Mouse (Mus musculus) megakaryocyte, adult 5-6 weeks (primary cell): ENCODE results near the gene Gdpd5. TPM values are rescaled to one million over a fixed set of nuclear protein-coding genes. Genes with fewer than 3 reads are reported as not detected.

Experiments
- total RNA-seq, 2 experiments: library from RNA; stranded (forward) in 1 of 2; stranded (reverse) in 1 of 2; fragments of 153-499, 151-499 nt in 1 of 2; fragments of 221-1000, 200-1000 nt in 1 of 2; gene quantifications; 2 replicates each; pipeline versions ENCODE4 v1.2.3 to v1.2.4; 2015 to 2017

Gene Gdpd5
- total RNA-seq, 2 experiments from 2014 or later: 0.70 to 3.5 TPM

Other genes with a start within 250 kb of the Gdpd5 start
- 37.2 and 42.4 TPM in 2 replicates for gene Uvrag, start 240.3 kb upstream of the Gdpd5 start, total RNA-seq (2015)
- 43.1 and 50.8 TPM in 2 replicates for gene Uvrag, start 240.3 kb upstream of the Gdpd5 start, total RNA-seq (2017)
- gene Dgat2, start 198.7 kb upstream of the Gdpd5 start, total RNA-seq (2015): 10.8 and 11.3 TPM in 2 replicates
- 9.1 and 14.0 TPM in 2 replicates for gene Dgat2, start 198.7 kb upstream of the Gdpd5 start, total RNA-seq (2017)
- gene Mogat2, start 142.8 kb upstream of the Gdpd5 start, total RNA-seq (2015): 1.6 TPM in 2 replicates
- gene Mogat2, start 142.8 kb upstream of the Gdpd5 start, total RNA-seq (2017): 1.4 and 3.0 TPM in 2 replicates
- 0.07 and 0.25 TPM in 2 replicates for gene Map6, start 114.0 kb upstream of the Gdpd5 start, total RNA-seq (2015)
- 0.22 and 0.94 TPM in 2 replicates for gene Map6, start 114.0 kb upstream of the Gdpd5 start, total RNA-seq (2017)
- gene Serpinh1, start 28.2 kb upstream of the Gdpd5 start, total RNA-seq (2015): 0.23 and 0.76 TPM in 2 replicates
- 0.37 and 0.73 TPM in 2 replicates for gene Serpinh1, start 28.2 kb upstream of the Gdpd5 start, total RNA-seq (2017)
- gene Klhl35, start 84.6 kb downstream of the Gdpd5 start, total RNA-seq (2015): 1.0 and 1.1 TPM in 2 replicates
- gene Klhl35, start 84.6 kb downstream of the Gdpd5 start, total RNA-seq (2017): not detected in 2 replicates
- gene Rps3, start 102.3 kb downstream of the Gdpd5 start, total RNA-seq (2015): 992 and 1,050 TPM in 2 replicates
- gene Rps3, start 102.3 kb downstream of the Gdpd5 start, total RNA-seq (2017): 1,038 and 1,097 TPM in 2 replicates
- 41.1 and 43.8 TPM in 2 replicates for gene Arrb1, start 154.1 kb downstream of the Gdpd5 start, total RNA-seq (2015)
- gene Arrb1, start 154.1 kb downstream of the Gdpd5 start, total RNA-seq (2017): 91.7 and 96.9 TPM in 2 replicates
- gene Tpbgl, start 245.7 kb downstream of the Gdpd5 start, total RNA-seq (2015): 0.27 TPM in 1 of 2 replicates, not detected in the other
- gene Tpbgl, start 245.7 kb downstream of the Gdpd5 start, total RNA-seq (2017): 0.07 TPM in 1 of 2 replicates, not detected in the other